Mouse (Mus musculus) activated CD4-positive, CD25-positive, alpha-beta regulatory T cell, adult 4 months (primary cell): ENCODE measurements around the gene Tmem150c. TPM values are rescaled to one million over a fixed set of nuclear protein-coding genes. Genes with fewer than 3 reads are reported as not detected.

Experiments
- ATAC-seq: one replicate; pipeline ENCODE4 v1.8.0; 2017
- polyA plus RNA-seq, 2 experiments: library from polyadenylated mRNA; unstranded; fragments of 100-300 nt; shearing (Covaris generic); gene quantifications; one replicate each; pipeline ENCODE4 v1.2.1; 2017

The Tmem150c gene
- not detected for polyA plus RNA-seq

- ATAC-seq, result no peak
Observed at GRCm38 (mm10) chr5:100159638-100159973, at the start of gene Tmem150c. Gene Tmem150c (minus strand): TSS chr5:100159808.

DNA sequence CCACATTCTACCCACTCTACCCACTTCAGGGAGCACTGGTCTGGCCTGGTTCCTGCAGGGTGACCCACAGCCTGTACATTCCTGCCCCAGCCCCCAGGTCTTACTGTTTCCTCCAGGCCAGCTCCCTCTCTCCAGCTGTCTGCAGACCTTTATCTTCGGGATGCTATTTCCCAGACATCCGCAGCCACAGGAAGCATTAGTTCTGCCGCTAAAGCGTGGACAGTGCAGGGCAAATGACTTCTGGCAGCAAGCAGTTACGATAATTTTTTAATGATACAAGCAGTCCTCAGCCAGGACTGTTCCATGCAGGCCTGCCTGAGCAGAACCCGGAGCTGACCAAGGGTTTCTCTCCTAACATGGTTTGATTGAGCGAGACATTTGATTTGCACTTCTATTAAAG lies 49.5 kb upstream of the Tmem150c start:
- no peak for ATAC-seq

GRCm38 (mm10) chr5:100206675-100207074 lies 47.1 kb upstream of the Tmem150c start:
- ATAC-seq, result no peak

DNA sequence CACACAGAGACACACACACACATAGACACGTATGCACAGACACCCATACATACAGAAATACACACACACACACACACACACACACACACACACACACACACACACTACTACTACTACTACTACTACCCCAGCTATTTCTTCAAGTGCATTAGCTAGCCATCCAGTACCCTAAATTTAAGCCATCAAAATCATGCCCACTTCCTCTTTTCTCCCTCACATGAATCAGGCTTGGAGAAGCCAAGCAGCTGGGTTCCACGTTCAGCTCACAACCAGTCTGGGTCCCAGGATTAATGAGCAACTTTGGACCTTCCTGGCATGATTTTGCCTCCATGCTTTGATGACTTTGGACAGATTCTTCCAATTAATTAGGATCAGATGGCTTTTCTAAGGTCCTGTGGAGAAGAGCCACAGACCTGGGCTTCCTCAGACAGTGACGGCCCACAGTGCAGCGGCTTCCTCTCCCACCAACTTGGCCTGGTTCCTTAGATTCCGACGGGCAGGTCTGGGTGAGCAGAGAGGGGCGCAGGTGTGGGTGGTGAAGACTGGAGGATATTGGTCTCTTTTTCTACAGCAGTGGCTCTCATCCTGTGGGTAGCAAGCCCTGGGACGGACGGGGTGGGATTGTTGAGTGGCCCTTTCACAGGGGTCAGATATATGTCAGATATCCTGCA lies 46.0 kb upstream of the Tmem150c start:
- ATAC-seq, result no peak

- ATAC-seq, result no peak
Observed at GRCm38 (mm10) chr5:100200805-100201204, 41.2 kb upstream of the Tmem150c start.

GRCm38 (mm10) chr5:100200296-100200695 lies 40.7 kb upstream of the Tmem150c start:
- no peak for ATAC-seq

DNA sequence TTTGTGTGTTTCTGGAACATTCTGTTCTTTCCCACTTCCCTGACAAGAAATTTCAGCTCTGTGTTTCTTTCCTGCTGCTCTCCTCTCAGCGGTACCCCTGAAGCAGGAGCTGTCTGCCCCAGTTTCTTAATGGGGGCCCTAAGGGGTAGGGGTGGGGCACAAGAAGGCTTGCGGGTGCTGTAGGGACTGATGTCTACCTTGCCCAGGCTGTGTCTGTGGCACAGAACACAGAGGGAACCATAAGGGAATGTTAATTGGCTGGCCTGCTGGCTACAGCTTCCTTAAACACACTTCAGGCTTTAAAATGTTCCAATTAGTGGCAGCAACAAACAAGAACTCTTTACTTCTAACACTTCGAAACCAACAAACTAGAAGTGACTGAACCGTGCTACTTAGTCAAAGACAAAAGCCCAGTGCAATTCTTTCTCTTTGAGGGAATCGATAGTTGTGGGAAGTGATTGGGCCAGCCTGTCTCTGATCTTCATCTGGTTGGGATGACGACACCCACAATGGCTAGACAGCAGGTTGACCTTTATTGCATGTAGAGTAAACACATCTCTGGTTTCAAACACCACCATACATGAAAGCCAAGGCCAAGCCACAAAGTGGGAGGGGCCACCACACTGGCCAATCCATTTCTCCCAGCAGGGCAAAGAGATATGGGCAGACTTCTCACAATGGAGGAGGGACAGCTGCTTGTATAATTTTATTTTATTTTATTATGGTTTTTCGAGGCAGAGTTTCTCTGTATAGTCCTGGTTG lies 39.7 kb upstream of the Tmem150c start:
- no peak for ATAC-seq

DNA sequence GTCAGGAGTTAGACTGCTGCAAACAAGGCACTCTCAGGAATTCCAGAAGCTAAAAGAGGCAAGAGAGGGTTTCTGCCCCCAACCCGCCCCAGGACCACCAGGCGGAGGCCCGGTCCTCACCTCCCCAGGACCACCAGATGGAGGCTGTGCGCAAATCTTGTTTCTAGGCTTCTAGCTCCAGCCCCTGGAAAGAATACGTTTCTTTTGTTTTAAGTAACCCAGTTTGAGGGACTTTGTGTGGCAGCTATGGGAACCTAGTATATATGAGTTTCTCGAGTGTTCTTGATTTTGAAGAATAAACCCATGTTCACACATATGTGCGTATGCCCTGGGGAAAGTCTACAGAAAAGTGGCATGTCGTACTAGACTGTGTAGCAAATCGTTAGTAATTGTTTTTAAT lies 37.9 kb upstream of the Tmem150c start:
- ATAC-seq, result no peak

DNA sequence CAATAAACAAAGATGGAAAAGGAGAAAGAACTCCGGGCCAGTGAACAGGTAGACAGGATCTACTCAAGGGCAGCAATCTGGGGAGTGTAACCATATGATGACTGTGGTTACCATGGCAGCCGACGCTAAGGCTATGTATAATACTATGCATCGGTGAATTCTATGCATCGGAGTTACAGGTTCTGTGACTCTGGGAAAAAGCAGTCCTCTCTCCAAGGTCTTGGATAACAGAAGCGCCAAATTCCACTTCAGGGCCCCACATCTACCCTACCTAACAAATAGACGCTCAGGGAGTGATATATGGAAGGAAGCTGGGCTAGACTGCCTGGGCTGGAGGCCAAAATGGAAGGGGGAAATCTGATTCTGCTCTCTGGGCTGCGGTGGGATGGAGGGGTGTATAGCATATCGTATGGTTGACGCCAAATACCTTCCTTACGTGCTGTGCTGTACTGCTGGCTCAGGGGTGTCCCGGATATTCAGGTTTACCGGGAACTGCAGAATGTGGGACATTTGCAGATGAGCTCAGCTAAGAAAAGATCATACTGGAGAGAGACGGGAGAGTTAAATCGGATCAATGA lies 37.3 kb upstream of the Tmem150c start:
- no peak for ATAC-seq

DNA sequence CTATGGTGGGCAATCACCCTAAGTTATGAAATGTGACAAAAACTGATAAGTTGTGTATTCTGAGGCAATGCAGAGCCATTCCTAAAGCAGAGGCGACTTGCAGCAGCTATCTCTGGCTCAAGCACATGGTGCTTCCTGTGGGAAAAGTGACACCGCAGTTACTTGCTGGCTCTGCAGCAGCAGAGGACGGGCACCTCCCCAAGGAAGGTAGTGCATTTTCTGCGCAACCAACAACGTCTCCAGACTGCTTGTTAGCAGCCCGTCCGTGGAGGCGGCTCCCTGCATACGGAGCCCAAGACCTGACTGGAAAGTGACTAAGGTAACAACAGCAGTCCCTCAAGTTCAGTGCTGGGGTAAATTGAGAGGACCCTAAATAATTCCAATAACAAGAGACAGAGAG lies 36.8 kb upstream of the Tmem150c start:
- no peak for ATAC-seq

DNA sequence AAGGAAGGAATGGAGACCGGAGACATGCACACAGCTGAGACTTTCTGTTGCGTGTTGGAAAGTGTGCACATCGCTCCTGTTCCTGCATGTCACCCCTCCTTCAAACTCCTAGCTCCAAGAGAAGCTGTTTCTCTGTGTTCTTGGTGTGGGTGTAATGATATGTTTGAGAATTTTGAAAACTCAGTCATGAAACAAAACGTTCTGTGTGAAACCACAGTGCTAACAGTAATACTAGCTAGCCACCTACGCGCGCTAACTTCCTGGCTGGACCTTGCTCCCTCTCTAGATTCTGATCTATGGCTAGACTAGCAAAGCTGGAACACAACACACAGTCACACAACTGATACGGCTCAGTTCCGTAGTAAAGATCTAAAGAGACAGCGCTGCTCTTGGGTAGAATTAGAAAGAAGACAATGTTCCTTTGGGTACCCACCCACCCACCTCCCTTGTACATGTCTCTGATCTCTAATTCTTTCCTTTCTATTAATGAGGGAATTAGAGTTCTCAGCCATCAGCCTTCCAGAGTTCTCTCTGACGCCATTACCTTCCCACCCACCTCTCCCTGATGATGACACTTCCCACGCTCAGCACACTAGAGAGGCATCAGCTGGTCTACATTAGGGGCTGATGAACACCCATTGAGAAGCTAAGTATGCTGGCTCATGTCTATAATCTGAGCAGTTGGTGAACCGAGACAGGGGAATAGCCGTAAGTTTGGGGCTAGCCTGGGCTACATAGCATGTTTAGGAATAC lies 32.0 kb upstream of the Tmem150c start:
- no peak for ATAC-seq

DNA sequence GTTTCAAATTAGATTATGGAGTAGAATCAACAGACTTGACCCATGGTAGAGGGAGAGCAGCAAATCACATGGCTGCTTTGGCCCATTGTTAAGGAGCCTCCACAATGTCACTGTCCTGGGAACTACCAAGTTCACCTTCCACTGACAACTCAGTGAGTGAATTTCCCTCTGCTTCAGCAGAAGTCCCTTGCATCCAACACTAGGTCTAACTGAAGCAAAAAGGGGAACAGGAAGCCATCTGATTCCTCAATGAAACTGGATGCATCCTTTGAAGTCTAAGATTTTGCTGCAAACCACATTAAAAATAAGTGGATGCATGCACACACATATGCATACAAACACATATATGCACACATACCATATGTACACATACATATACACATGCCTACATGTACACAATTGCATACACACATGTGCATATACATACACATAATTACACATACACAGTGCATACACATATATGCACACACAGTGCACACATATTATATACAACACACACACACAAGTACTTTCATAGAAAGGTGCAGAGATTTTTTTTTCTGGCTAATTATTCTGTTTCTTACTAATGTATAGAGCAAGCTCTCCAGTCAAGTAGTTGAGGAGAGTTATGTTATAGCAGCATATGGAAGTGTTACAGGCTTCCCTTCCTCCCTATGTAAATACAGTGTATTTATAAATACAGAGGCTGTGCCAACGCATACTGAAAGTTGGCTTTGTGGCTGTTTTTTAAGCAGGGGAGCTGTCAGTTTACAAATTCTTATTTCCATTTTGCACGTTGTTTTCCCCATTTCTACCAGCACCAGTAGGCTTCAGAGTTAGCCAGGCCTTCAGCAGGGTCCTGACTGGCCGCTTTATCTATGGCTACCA lies 27.7 kb upstream of the Tmem150c start:
- ATAC-seq, result no peak

DNA sequence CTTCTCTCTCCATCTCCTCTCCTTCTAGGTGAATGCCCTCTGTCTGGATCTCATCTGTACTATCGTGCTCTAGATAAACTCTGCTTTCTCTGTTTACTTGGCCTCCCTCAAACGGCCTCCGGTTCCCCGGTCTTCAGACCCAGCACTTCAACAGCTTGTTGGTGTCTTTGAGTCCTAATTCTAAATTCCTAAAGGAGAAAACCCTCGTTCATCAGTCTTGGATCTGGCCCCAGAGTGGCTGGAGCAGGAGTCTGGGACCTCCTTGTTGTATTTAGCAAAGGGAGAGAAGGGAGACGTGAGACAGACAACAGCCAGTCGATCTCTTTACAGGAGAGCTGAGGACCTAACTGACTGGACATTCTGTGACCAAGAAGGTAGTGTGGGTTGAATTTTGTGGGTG lies 27.0 kb upstream of the Tmem150c start:
- ATAC-seq, result no peak

DNA sequence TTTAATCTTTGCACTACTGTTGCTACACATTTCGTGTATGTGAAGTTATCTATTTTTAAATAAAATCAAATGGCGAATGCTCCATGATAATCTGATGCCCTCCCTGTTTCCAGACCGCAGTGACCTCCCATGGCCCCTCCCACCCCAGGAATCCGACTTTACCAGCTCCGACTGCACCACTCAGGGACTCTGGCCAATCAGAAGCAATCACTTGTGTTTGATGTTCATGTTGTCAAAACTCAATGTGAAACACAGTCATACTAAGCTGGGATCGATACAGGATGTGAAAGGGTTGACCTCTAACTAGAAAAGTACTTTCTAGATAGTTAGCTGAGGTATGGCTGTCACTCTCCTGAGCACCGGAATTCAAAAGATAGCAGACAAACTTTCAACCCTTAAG lies 26.3 kb upstream of the Tmem150c start:
- no peak for ATAC-seq

DNA sequence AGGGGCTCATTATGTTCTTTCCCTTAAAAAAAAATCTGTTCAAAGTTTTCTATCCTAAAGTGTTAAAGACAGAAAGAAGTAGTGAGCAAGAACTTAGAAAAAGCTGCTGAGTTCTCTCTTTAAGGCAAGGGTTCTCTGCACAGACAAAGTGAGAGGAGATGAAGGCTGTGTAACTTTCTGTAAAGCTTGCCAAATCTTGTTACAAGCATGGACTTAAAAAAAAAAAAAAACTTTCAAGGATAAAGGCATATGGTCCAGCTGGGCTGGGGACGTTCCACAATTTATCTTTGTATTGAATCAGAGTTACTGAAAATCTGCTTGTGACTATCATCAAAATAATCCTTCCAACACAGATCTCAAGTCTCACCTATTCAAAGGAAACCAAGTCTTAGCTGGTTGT lies 21.4 kb upstream of the Tmem150c start:
- no peak for ATAC-seq

- ATAC-seq, result no peak
Observed at GRCm38 (mm10) chr5:100178781-100179165, 19.2 kb upstream of the Tmem150c start.

- ATAC-seq, result no peak
Observed at GRCm38 (mm10) chr5:100178122-100178780, 18.6 kb upstream of the Tmem150c start.

DNA sequence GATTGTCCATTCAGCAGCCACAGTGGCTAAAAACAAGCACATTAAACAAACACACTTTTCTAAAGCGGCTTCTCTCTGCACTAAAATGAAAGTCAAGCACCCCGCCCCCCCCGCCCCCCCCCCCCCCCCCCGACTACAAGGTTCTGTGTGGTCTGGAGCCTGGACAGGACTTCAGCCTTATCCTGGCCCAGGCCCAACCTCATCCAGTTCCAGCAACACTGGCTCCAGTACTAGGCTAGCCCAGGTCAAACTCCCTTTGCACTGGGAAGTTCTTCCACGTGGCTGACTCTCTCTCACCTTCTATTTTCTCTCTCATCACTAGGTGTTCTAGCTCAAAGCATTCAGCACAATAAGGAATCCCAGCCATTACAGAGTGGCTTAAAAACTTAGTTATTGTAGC lies 17.9 kb upstream of the Tmem150c start:
- no peak for ATAC-seq

GRCm38 (mm10) chr5:100176096-100176495 lies 16.5 kb upstream of the Tmem150c start:
- ATAC-seq, result no peak

GRCm38 (mm10) chr5:100175582-100175981 lies 16.0 kb upstream of the Tmem150c start:
- no peak for ATAC-seq

- no peak for ATAC-seq
Observed at GRCm38 (mm10) chr5:100172104-100172503, 12.5 kb upstream of the Tmem150c start.
